In the genomic region with DNA sequence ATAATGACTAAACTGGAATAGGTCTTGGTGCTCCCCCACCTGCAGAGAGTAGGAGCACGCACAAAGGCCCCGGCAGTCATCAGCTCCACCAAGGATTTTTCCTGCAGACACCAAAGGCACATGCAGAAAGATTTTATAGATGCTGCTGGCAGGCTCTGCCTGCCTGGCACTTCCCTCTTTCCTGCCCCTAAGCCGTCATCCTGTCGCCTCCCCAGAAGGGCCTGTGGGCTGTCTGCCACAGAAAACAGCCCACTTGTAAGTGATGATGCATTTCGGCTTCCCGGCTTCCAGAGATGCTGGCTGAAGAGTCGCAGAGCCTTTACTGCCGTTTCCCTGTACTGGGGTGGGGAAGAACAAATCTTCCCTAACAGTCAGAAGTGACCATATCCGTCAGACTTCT, we compare ENCODE assay signal across 10 mouse cellular contexts.
DNase-seq lines count a peak whose midpoint lies in the region; ATAC-seq and TF ChIP-seq lines count a peak whose summit lies in the region.
"Had no signal": no experiment of that assay in that cellular context is flagged by ENCODE, and none has a peak within 500 bp of the region (broad histone marks: within the 10 kb centered on the region; RNA-seq: fewer than 3 reads in every experiment).

No protein-coding gene starts in this region.

- no peaks in the 10 kb centered on the region for H3K9me3 ChIP-seq in heart, embryonic 15.5 days (replicated peaks)
- H3K9me3 ChIP-seq in midbrain, postnatal 0 days (ENCODE audit: low read length), result no peaks in the 10 kb centered on the region
- H3K9me3 ChIP-seq in intestine, embryonic 15.5 days, result no peaks in the 10 kb centered on the region

- no peak overlapping the region for H3K9ac ChIP-seq in heart, embryonic 15.5 days
- H3K9ac ChIP-seq in midbrain, postnatal 0 days (replicated peaks; ENCODE audit: low read length, poor library complexity, severe bottlenecking), result no peak overlapping the region
- no peak overlapping the region for H3K9ac ChIP-seq in intestine, embryonic 15.5 days

- WGBS in heart, embryonic 15.5 days, result 37% methylated on average over 9 of the region's 9 CpGs
- WGBS in midbrain, postnatal 0 days, result 51% methylated on average over 9 of the region's 9 CpGs
- 57% methylated on average over 9 of the region's 9 CpGs for WGBS in intestine, embryonic 15.5 days

- no peaks in the 10 kb centered on the region for H3K27me3 ChIP-seq in heart, embryonic 15.5 days
- H3K27me3 ChIP-seq in midbrain, postnatal 0 days (ENCODE audit: insufficient read depth, low read length), result no peaks in the 10 kb centered on the region
- H3K27me3 ChIP-seq in intestine, embryonic 15.5 days (replicated peaks), result no peaks in the 10 kb centered on the region

- H3K4me2 ChIP-seq in heart, embryonic 15.5 days, result no peak overlapping the region
- no peak overlapping the region for H3K4me2 ChIP-seq in midbrain, postnatal 0 days (ENCODE audit: low read depth, low read length, poor library complexity, severe bottlenecking)
- no peak overlapping the region for H3K4me2 ChIP-seq in intestine, embryonic 15.5 days (replicated peaks)
- H3K4me2 ChIP-seq: liver, embryonic 11.5 days had no signal

- H3K4me1 ChIP-seq in heart, embryonic 15.5 days (replicated peaks), result peaks cover 11% of the 10 kb centered on the region
- H3K4me1 ChIP-seq in midbrain, postnatal 0 days (ENCODE audit: insufficient read depth, low read length), result peaks cover 7% of the 10 kb centered on the region; the same call in 1 of the 2 replicates
- no peaks in the 10 kb centered on the region for H3K4me1 ChIP-seq in intestine, embryonic 15.5 days (replicated peaks)

- H3K4me3 ChIP-seq in heart, embryonic 15.5 days, result no peak overlapping the region
- H3K4me3 ChIP-seq in midbrain, postnatal 0 days (ENCODE audit: low read depth, low read length), result no peak overlapping the region
- no peak overlapping the region for H3K4me3 ChIP-seq in intestine, embryonic 15.5 days (replicated peaks)
- H3K4me3 ChIP-seq: myocyte had no signal

- H3K36me3 ChIP-seq in heart, embryonic 15.5 days, result no peaks in the 10 kb centered on the region
- H3K36me3 ChIP-seq in midbrain, postnatal 0 days (ENCODE audit: insufficient read depth, low read length), result peaks cover 5% of the 10 kb centered on the region
- no peaks in the 10 kb centered on the region for H3K36me3 ChIP-seq in intestine, embryonic 15.5 days

- TF ChIP-seq CTCF in midbrain, postnatal 0 days (IDR thresholded peaks at IDR 0.05), result no peak

- no peak for DNase-seq in heart, postnatal 36 days
- peak; percentile 56 to 65 for DNase-seq in cerebellum, postnatal 25 days
- peak; percentile 79 for DNase-seq in layer of hippocampus, adult 9-11 months
- peak; percentile 66 for DNase-seq in midbrain, postnatal 0 days (ENCODE audit: low spot score)
- no peak for DNase-seq in T-cell, adult 2 months (ENCODE audit: low spot score)

- ATAC-seq in heart, embryonic 15.5 days (replicated peaks; ENCODE audit: insufficient number of reproducible peaks, insufficient read depth, low FRiP score, low read depth), result peak; percentile 53; the same call in 1 of the 2 replicates
- ATAC-seq in midbrain, postnatal 0 days (ENCODE audit: low FRiP score), result no peak
- ATAC-seq in monocyte, adult 5-6 weeks (replicated peaks; ENCODE audit: insufficient number of reproducible peaks, low FRiP score, low TSS enrichment, poor library complexity, severe bottlenecking), result no peak
- ATAC-seq in intestine, embryonic 15.5 days, result no peak

- H3K27ac ChIP-seq in heart, embryonic 15.5 days, result 0 out of 2 replicates have a peak overlapping the region, but pooled peaks have one; percentile 21
- 0 out of 2 replicates have a peak overlapping the region, but pooled peaks have one; percentile 33 for H3K27ac ChIP-seq in midbrain, postnatal 0 days (ENCODE audit: low read depth, low read length)
- no peak overlapping the region for H3K27ac ChIP-seq in intestine, embryonic 15.5 days

- intact Hi-C loops in heart, postnatal 36 days (cut with DNase I), result no loop called here

Comparison
In these comparisons a context has a peak if more than half of its experiments do, and no peak if none do; other contexts are left out.
1. DNase-seq: peak in cerebellum, postnatal 25 days (2 of 2), layer of hippocampus, adult 9-11 months (single experiment) and midbrain, postnatal 0 days (single experiment); none in heart, postnatal 36 days (0 of 2) and T-cell, adult 2 months (single experiment).